Mouse (Mus musculus): ENCODE results near the gene Hist2h2aa1. TPM values are rescaled to one million over a fixed set of nuclear protein-coding genes. Genes with fewer than 3 reads are reported as not detected.
"Not testable (repeated sequence)": the region's sequence is repeated elsewhere in the genome, so short reads cannot be mapped to it uniquely, and the experiment has no call there.

Gene Hist2h2aa1
- polyA plus RNA-seq (2012; ENCODE audit: insufficient read depth, insufficient read length, low replicate concordance, missing spikeins): not detected in 2 replicates

DNA sequence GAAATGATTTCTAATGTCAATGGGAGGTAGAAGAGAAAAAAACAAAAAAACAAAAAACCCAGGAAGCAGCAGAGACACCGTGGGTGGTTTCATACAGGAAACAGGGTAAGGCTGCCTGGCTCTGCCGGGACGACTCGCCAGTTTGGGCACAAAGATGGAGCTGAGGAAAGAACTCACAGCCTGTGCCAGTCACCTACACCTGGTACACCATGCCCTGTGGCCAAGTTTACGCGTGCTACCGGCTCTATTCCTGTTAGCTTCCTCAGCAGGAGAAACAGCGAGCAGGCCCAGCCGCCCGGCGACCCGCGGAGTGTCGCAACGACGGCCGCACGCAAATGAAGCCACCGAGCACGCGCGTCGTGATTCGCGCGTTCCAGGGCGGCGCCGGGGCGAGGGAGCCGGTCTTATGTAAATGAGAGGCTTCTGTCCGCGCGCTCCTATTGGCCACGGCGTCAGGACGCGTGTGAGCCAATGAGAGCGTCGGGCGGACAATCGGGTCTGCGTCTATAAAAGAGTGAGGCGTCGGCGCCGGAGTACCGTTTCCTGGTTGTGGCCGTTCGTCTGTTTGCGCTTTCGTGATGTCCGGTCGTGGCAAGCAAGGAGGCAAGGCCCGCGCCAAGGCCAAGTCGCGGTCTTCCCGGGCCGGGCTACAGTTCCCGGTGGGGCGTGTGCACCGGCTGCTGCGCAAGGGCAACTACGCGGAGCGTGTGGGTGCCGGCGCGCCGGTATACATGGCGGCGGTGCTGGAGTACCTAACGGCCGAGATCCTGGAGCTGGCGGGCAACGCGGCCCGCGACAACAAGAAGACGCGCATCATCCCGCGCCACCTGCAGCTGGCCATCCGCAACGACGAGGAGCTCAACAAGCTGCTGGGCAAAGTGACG is at the start of gene Hist2h2aa1:
Gene Hist2h2aa1, plus strand, starts transcription at position 495 of the 884 bp plus-strand sequence.
- WGBS: under 1% methylated on average over 35 of the region's 88 CpGs
- H3K27ac ChIP-seq (ENCODE audit: insufficient read depth, low read depth, low read length): peak within 1 kb of the TSS; percentile 95
- H3K4me3 ChIP-seq (ENCODE audit: insufficient read depth, low read depth, low read length): peak within 1 kb of the TSS; percentile 66
- H3K4me1 ChIP-seq (ENCODE audit: control insufficient read depth, insufficient read depth, low read length): not testable (repeated sequence)

DNA sequence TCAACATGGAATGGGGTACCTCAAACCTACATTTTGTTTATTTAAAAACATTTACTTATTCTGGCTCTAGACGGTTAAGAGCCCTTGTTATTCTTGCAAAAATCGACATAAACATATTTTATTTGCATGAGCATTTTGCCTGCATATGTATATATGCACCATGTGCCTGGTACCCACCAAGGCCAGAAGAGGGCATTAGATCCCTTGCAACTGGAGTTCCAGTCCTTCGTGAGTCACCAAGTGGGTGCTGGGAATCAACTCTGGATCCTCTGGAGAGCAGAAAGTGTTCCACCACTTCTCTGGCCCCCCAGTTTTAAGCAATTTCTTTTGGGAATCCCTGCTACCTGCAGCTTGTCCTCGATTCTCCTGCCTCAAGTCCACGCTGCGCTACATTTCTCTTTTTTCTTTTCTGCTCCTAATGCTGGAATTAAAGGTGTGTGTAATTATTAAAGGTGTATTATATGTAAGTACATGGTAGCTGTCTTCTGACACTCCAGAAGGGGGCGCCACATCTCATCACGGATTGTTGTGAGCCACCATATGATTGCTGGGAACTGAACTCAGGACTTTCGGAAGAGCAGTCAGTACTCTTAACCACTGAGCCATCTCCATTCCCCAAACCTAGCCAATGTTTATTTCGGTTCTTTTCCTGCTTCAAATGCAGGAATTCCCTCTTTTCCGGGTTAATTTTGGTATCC is 49.5 kb upstream of the Hist2h2aa1 start:
- WGBS: 88% methylated on average over 11 of the region's 11 CpGs
- no peak overlapping the region for H3K4me3 ChIP-seq (ENCODE audit: insufficient read depth, low read depth, low read length)
- TF ChIP-seq POLR2A (IDR thresholded peaks at IDR 0.05; ENCODE audit: insufficient read depth, low read depth, low read length): no peak
- TF ChIP-seq CTCF (IDR thresholded peaks at IDR 0.05; ENCODE audit: insufficient read depth, low read depth, low read length): no peak
- H3K27ac ChIP-seq (ENCODE audit: insufficient read depth, low read depth, low read length): no peak overlapping the region
- H3K4me1 ChIP-seq (ENCODE audit: control insufficient read depth, insufficient read depth, low read length): peaks cover 25% of the 10 kb centered on the region

DNA sequence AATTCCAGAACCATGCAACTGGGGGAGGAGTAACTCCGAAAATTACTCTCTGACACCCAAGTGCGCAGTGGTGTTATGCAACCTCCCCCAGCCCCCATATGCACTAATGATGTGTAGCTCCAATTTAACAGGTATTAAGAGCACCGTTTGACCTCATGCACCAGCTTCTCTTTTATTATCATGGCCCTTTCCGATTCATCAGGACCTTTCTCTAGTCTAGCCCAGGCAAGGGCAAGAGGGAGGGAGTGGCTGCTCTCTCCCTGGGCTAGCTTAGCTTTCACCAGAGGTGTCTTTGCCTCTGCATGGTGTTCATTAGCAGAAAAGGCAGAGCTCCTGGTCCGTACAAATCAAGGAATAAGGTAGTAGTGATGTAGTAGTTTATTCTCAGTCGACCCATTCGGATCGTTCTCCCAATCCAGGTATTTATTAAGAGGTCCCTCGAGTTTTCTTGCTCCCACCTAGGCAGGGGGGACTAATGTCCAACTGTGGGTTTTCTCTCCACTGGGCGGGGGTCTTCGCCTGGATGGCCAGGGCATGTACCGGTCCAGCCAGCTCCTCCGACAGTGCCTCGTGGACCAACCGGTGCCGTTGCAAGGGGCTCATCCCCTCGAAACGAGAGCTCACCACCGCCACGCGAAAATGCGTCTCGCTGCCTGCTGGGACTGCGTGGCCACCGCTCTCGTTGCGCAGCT is 48.7 kb upstream of the Hist2h2aa1 start:
- peak overlapping the region; percentile 99 for H3K27ac ChIP-seq (ENCODE audit: insufficient read depth, low read depth, low read length)
- H3K4me3 ChIP-seq (ENCODE audit: insufficient read depth, low read depth, low read length): peak overlapping the region; percentile 79
- 8% methylated on average over 27 of the region's 27 CpGs for WGBS
- TF ChIP-seq CTCF (IDR thresholded peaks at IDR 0.05; ENCODE audit: insufficient read depth, low read depth, low read length) (no peak), POLR2A (IDR thresholded peaks at IDR 0.05; ENCODE audit: insufficient read depth, low read depth, low read length) (no peak)
- H3K4me1 ChIP-seq (ENCODE audit: control insufficient read depth, insufficient read depth, low read length): peaks cover 25% of the 10 kb centered on the region

DNA sequence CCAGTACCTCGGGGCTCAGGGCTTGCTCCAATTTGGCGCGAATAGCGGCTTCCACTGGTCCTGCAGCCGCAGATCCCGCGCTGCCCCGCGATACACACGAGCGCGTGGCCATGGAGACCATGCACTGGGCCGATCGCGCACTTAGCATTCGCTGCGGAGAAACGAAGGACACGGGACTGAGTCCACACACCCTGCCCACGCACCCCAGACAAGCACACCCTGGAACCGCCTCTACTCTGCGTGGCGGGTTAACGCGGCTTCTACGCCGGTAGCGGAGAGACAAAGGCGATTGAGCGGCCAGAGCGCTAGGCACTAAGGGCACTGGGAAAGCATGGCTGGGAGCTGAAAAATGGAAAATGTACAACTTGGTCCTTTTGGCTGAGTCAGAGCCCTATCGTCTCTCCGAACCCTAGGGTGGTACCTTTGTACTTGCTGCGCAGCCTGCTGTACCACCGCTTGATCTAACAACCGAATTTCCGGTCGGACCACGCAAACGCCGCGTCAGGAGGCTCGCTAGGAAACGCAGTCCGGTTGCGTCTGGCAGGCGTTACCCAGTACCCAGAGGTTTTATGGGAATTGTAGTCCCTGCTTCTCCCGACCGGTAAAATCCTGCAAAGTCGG is 48.1 kb upstream of the Hist2h2aa1 start:
- no peak for TF ChIP-seq CTCF (IDR thresholded peaks at IDR 0.05; ENCODE audit: insufficient read depth, low read depth, low read length)
- peak; percentile 82 for TF ChIP-seq POLR2A (IDR thresholded peaks at IDR 0.05; ENCODE audit: insufficient read depth, low read depth, low read length)
- H3K4me1 ChIP-seq (ENCODE audit: control insufficient read depth, insufficient read depth, low read length): peaks cover 24% of the 10 kb centered on the region
- under 1% methylated on average over 50 of the region's 50 CpGs for WGBS
- peak overlapping the region; percentile 99 for H3K27ac ChIP-seq (ENCODE audit: insufficient read depth, low read depth, low read length)
- peak overlapping the region; percentile 79 for H3K4me3 ChIP-seq (ENCODE audit: insufficient read depth, low read depth, low read length)

DNA sequence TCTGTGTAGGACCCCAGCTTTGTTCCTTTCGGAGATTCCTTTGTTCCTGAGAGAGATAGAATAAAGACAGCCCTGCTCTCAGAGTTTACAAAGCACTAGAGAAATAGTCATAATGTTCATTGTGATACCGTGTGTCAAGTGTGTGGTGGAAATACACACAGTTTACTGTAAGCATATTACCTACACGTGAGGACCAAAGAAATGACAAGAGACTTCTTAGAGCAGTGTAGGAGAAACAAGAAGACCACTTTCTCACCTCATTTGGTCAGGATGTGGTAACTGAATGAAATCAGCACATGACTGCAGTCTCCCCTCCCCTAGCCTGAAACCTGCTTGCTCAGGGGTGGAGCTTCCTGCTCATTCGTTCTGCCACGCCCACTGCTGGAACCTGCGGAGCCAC is 47.1 kb upstream of the Hist2h2aa1 start:
- Histone ChIP-seq H3K4me1 (ENCODE audit: control insufficient read depth, insufficient read depth, low read length) (peaks cover 17% of the 10 kb centered on the region), H3K4me3 (ENCODE audit: insufficient read depth, low read depth, low read length) (no peak overlapping the region), H3K27ac (ENCODE audit: insufficient read depth, low read depth, low read length) (no peak overlapping the region)
- TF ChIP-seq POLR2A (IDR thresholded peaks at IDR 0.05; ENCODE audit: insufficient read depth, low read depth, low read length) (no peak), CTCF (IDR thresholded peaks at IDR 0.05; ENCODE audit: insufficient read depth, low read depth, low read length) (no peak)
- WGBS: 8% methylated on average over 6 of the region's 6 CpGs

DNA sequence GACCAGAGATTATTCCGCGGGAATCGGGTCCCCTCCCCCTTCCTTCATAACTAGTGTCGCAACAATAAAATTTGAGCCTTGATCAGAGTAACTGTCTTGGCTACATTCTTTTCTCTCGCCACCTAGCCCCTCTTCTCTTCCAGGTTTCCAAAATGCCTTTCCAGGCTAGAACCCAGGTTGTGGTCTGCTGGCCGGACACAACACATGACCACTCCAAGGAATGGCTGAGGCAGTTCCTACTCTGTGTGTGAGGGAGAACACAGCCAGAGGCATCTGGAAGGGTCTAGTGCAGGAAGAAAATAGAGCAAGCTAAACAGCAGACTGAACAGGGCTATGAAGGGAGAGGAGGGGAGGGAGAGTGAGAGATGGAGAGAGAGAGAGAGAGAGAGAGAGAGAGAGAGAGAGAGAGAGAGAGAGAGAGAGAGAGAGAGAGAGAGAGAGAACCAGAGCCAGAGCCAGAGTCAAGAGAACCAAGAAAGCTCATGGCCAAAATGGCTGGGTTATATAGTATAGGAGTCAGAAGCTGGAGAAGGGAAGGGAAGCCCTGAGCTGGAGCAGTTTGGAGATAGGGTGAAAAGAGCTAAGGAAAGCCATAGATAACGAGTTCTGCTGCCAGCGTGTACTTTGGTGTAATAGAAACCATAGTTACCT is 46.6 kb upstream of the Hist2h2aa1 start:
- WGBS: 29% methylated on average over 8 of the region's 8 CpGs
- not testable (repeated sequence) for H3K27ac ChIP-seq (ENCODE audit: insufficient read depth, low read depth, low read length); H3K4me3 ChIP-seq (ENCODE audit: insufficient read depth, low read depth, low read length)
- peaks cover 13% of the 10 kb centered on the region for H3K4me1 ChIP-seq (ENCODE audit: control insufficient read depth, insufficient read depth, low read length)

DNA sequence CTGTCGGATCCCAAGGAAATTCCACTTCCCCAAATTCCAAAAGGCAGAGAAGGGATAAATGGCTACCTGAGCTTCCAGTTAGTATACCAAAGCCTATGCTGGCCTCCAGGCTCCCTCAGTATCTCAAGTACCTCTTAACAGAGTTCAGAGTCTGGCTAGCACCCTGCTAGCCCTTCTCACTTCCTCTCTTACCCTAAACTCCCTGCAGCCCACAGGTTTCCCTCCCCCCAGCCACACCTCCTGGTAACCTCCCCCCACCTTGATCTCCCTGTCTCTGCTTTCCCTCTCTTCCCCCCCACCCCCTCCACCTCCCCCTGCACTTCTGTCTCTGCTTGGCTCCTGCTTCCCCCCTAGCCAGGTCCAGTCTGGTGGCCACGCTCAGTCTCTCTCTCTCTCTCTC is 45.6 kb upstream of the Hist2h2aa1 start:
- Histone ChIP-seq H3K4me3 (ENCODE audit: insufficient read depth, low read depth, low read length) (no peak overlapping the region), H3K27ac (ENCODE audit: insufficient read depth, low read depth, low read length) (no peak overlapping the region), H3K4me1 (ENCODE audit: control insufficient read depth, insufficient read depth, low read length) (peaks cover 5% of the 10 kb centered on the region)
- 76% methylated on average over 2 of the region's 2 CpGs for WGBS
- TF ChIP-seq POLR2A (IDR thresholded peaks at IDR 0.05; ENCODE audit: insufficient read depth, low read depth, low read length): no peak
- TF ChIP-seq CTCF (IDR thresholded peaks at IDR 0.05; ENCODE audit: insufficient read depth, low read depth, low read length): no peak

DNA sequence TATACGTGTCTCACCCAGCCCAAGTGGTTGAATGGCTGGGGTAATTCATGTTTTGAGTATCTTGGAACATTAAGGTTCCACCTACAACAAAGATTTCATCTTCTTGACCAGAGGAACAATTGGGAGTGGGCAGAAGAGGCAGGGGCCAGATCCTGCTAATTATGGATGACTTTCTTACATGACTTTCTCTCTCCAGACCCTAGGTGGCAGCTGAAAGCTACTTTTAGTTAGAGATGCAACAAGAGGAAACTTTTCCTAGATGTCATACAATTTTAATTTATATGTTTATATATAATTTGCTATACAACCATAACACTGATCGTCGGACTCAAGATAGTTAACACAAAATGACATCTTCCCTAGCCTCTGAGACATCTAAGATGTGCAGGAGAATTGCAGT is 37.5 kb upstream of the Hist2h2aa1 start:
- Histone ChIP-seq H3K4me1 (ENCODE audit: control insufficient read depth, insufficient read depth, low read length) (no peaks in the 10 kb centered on the region), H3K27ac (ENCODE audit: insufficient read depth, low read depth, low read length) (no peak overlapping the region), H3K4me3 (ENCODE audit: insufficient read depth, low read depth, low read length) (no peak overlapping the region)
- TF ChIP-seq CTCF (IDR thresholded peaks at IDR 0.05; ENCODE audit: insufficient read depth, low read depth, low read length) (no peak), POLR2A (IDR thresholded peaks at IDR 0.05; ENCODE audit: insufficient read depth, low read depth, low read length) (no peak)
- WGBS: 80% methylated on average over 3 of the region's 3 CpGs
